In the genomic region with DNA sequence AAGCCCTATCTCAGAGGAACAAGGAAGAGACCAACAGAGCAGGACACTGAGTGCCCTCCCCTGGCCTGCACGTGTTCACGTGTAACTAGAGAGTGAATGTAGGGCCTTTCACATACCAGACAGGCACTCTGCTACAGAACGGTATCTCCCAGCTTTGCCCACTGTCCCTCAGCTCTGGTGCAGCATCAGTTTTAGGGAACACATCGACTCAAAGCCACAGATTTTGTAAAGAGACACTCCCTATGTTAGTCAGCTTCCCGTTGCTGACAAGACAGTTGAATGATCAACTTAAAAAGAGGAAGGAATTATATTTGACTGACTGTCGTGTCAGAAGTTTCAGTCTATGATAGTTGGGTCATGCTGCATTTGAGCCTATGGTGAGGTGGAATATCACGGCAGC, we compare ENCODE assay signal across 11 mouse cellular contexts.
DNase-seq lines count a peak whose midpoint lies in the region; ATAC-seq and TF ChIP-seq lines count a peak whose summit lies in the region.
"Had no signal": no experiment of that assay in that cellular context is flagged by ENCODE, and none has a peak within 500 bp of the region (broad histone marks: within the 10 kb centered on the region; RNA-seq: fewer than 3 reads in every experiment).

No protein-coding gene starts in this region.

- no peak for TF ChIP-seq POLR2A in lung, adult 2 months (IDR thresholded peaks at IDR 0.05; ENCODE audit: borderline replicate concordance, extremely low read depth, low read depth, low read length)

- ATAC-seq in granulocyte monocyte progenitor cell, adult 5-6 weeks (replicated peaks; ENCODE audit: poor library complexity, severe bottlenecking): peak; percentile 81
- peak; percentile 74 for ATAC-seq in neutrophil, adult 5-6 weeks (ENCODE audit: extremely low read depth, insufficient number of reproducible peaks, low FRiP score, poor library complexity, severe bottlenecking)
- ATAC-seq: forebrain, postnatal 0 days had no signal

- no peak overlapping the region for H3K4me3 ChIP-seq in lung, adult 2 months (replicated peaks; ENCODE audit: extremely low read depth, low read depth, low read length)

- 0 out of 2 replicates have a peak, but pooled peaks cover 3% of the 10 kb centered on the region for H3K4me1 ChIP-seq in lung, adult 2 months (ENCODE audit: control insufficient read depth, insufficient read depth, low read length)

- WGBS in lung, adult 2 months: 75% methylated on average over 7 of the region's 7 CpGs

- TF ChIP-seq CTCF in lung, adult 2 months (IDR thresholded peaks at IDR 0.05; ENCODE audit: insufficient read depth, low read length): no peak

- peak; percentile 96 for DNase-seq in heart, adult 11 months
- no peak for DNase-seq in heart, postnatal 4 days
- peak; percentile 24 for DNase-seq in lung, postnatal 25 days (ENCODE audit: low spot score)
- no peak for DNase-seq in lung, adult 2 months
- DNase-seq in ovary, adult 18-20 months (ENCODE audit: low spot score): no peak
- DNase-seq in thymus, postnatal 4 days: no peak
- DNase-seq: cerebellum, adult 9-10 months; forebrain, postnatal 0 days; kidney, postnatal 36 days had no signal

Comparison
In these comparisons a context has a peak if more than half of its experiments do, and no peak if none do; other contexts are left out.
1. DNase-seq: peak in heart, adult 11 months (single experiment) and lung, postnatal 25 days (single experiment); none in heart, postnatal 4 days (single experiment), lung, adult 2 months (single experiment), ovary, adult 18-20 months (single experiment) and thymus, postnatal 4 days (single experiment).